Mouse (Mus musculus) kidney, embryonic 15.5 days (tissue): ENCODE measurements around the gene Clec2h. TPM values are rescaled to one million over a fixed set of nuclear protein-coding genes. Genes with fewer than 3 reads are reported as not detected.
A peak's percentile ranks its signal among the peaks of the same experiment; 100 is the strongest.
"Not testable (repeated sequence)": the region's sequence is repeated elsewhere in the genome, so short reads cannot be mapped to it uniquely, and the experiment has no call there.

Source experiments
- ATAC-seq: fragments of 200-750 bp; cut with Nextera tagmentation; replicated peaks from 2 replicates; pipeline ENCODE4 v1.8.0; 2017; ENCODE audit warnings: moderate TSS enrichment; ENCODE audit not compliant: low FRiP score
- H3K27ac ChIP-seq: fragments of 300-500 bp; sonication (generic); 2 replicates; pipeline ENCODE4 v1.5.1; 2015; ENCODE audit warnings: mild to moderate bottlenecking, inconsistent platforms
- H3K27me3 ChIP-seq: fragments of 300-500 bp; sonication (generic); 2 replicates; pipeline ENCODE4 v1.6.1; 2015; ENCODE audit warnings: inconsistent platforms
- H3K36me3 ChIP-seq: fragments of 300-500 bp; sonication (generic); 2 replicates; pipeline ENCODE4 v1.6.1; 2015; ENCODE audit warnings: inconsistent platforms
- H3K4me1 ChIP-seq: fragments of 300-500 bp; sonication (generic); 2 replicates; pipeline ENCODE4 v1.6.1; 2015; ENCODE audit warnings: inconsistent platforms
- H3K4me2 ChIP-seq: fragments of 300-500 bp; sonication (generic); 2 replicates; pipeline ENCODE4 v1.6.1; 2015; ENCODE audit warnings: moderate library complexity, mild to moderate bottlenecking, inconsistent platforms
- H3K4me3 ChIP-seq: fragments of 300-500 bp; sonication (generic); replicated peaks from 2 replicates; pipeline ENCODE4 v1.5.1; 2015; ENCODE audit warnings: mild to moderate bottlenecking, inconsistent platforms
- H3K9ac ChIP-seq: fragments of 300-500 bp; sonication (generic); 2 replicates; pipeline ENCODE4 v1.6.1; 2015; ENCODE audit warnings: mild to moderate bottlenecking, inconsistent platforms
- H3K9me3 ChIP-seq: fragments of 300-500 bp; sonication (generic); replicated peaks from 2 replicates; pipeline ENCODE4 v1.6.1; 2016; ENCODE audit warnings: inconsistent platforms
- WGBS: fragments of 180-500 bp; shearing (Covaris S2); methylation state at CpG from one replicate; pipeline ENCODE4 v1.1.7; 2015; ENCODE audit warnings: mixed read lengths; 5-methylcytosine and 5-hydroxymethylcytosine counted together
- polyA plus RNA-seq: library from polyadenylated mRNA; unstranded; fragments of >200 nt; fragmentation: Nextera tagmentation; extraction: Ambion mirVana; gene quantifications from 2 replicates; pipeline ENCODE4 v1.2.1, GENCODE M21; 2015

Clec2h gene
- polyA plus RNA-seq, result 0.37 TPM in 1 of 2 replicates, not detected in the other

- Histone ChIP-seq H3K9me3 (no peaks in the 10 kb centered on the region), H3K4me2 (no peak within 1 kb of the TSS), H3K9ac (no peak within 1 kb of the TSS), H3K27ac (no peak within 1 kb of the TSS), H3K36me3 (no peaks in the 10 kb centered on the region), H3K4me1 (no peaks in the 10 kb centered on the region), H3K27me3 (no peaks in the 10 kb centered on the region), H3K4me3 (no peak within 1 kb of the TSS)
- no peak for ATAC-seq
- WGBS, result 6% methylated on average over 1 of the region's 1 CpGs
Observed at GRCm38 (mm10) chr6:128662206-128662605, at the start of gene Clec2h. TSS of gene Clec2h (plus strand) at chr6:128662385.

- Histone ChIP-seq H3K4me3 (no peak overlapping the region), H3K4me1 (no peaks in the 10 kb centered on the region), H3K4me2 (no peak overlapping the region), H3K27ac (no peak overlapping the region), H3K9me3 (no peaks in the 10 kb centered on the region), H3K36me3 (no peaks in the 10 kb centered on the region), H3K27me3 (no peaks in the 10 kb centered on the region), H3K9ac (no peak overlapping the region)
- ATAC-seq, result no peak
- WGBS, result 51% methylated on average over 2 of the region's 2 CpGs
Observed at GRCm38 (mm10) chr6:128622733-128623132, 39.5 kb upstream of the Clec2h start.

DNA sequence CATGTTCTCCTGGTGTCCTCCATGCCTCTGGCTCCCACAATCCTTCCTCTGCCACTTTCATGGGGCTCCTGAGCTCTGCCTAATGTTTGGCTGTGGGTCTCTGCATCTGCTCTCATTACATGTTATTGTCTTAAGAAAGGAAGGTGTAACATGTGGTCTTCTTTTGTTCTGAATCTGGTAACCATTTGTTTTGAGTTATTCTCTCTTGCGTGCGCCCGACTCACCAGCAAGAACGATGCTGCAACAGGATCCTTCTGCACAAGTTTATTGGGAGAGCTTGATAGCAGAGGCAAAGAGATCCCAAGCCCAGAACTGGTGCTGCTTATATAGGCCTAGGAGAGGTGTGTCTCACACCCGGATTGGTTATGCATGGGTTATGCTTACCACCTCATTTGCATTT, 38.8 kb upstream of the Clec2h start, which contains the start of gene Klrb1a:
Gene Klrb1a (minus strand): TSS at position 101 of the 400 bp plus-strand sequence.
- not testable (repeated sequence) for H3K9ac ChIP-seq, H3K4me2 ChIP-seq, H3K27me3 ChIP-seq, H3K9me3 ChIP-seq, H3K4me3 ChIP-seq, ATAC-seq, H3K4me1 ChIP-seq, H3K27ac ChIP-seq, H3K36me3 ChIP-seq
- WGBS, result 96% methylated on average over 5 of the region's 5 CpGs

- no peak overlapping the region for H3K4me3 ChIP-seq
Observed at GRCm38 (mm10) chr6:128624425-128624824, 37.8 kb upstream of the Clec2h start.

GRCm38 (mm10) chr6:128625246-128625645, 36.9 kb upstream of the Clec2h start:
- H3K9me3 ChIP-seq, H3K27me3 ChIP-seq, H3K4me1 ChIP-seq, ATAC-seq, H3K27ac ChIP-seq, H3K9ac ChIP-seq, H3K4me2 ChIP-seq, H3K36me3 ChIP-seq, H3K4me3 ChIP-seq: not testable (repeated sequence)
- 83% methylated on average over 6 of the region's 6 CpGs for WGBS

More at GRCm38 (mm10) chr6:128624425-128624824, 37.8 kb upstream of the Clec2h start:
- Histone ChIP-seq H3K36me3 (no peaks in the 10 kb centered on the region), H3K4me1 (no peaks in the 10 kb centered on the region), H3K27me3 (no peaks in the 10 kb centered on the region), H3K9me3 (no peaks in the 10 kb centered on the region), H3K27ac (no peak overlapping the region), H3K4me2 (no peak overlapping the region), H3K9ac (no peak overlapping the region)
- WGBS, result 74% methylated on average over 4 of the region's 4 CpGs
- ATAC-seq, result no peak

GRCm38 (mm10) chr6:128629771-128630739, 32.1 kb upstream of the Clec2h start:
- not testable (repeated sequence) for H3K4me1 ChIP-seq, H3K9ac ChIP-seq
- peak; percentile 90 for ATAC-seq

DNA sequence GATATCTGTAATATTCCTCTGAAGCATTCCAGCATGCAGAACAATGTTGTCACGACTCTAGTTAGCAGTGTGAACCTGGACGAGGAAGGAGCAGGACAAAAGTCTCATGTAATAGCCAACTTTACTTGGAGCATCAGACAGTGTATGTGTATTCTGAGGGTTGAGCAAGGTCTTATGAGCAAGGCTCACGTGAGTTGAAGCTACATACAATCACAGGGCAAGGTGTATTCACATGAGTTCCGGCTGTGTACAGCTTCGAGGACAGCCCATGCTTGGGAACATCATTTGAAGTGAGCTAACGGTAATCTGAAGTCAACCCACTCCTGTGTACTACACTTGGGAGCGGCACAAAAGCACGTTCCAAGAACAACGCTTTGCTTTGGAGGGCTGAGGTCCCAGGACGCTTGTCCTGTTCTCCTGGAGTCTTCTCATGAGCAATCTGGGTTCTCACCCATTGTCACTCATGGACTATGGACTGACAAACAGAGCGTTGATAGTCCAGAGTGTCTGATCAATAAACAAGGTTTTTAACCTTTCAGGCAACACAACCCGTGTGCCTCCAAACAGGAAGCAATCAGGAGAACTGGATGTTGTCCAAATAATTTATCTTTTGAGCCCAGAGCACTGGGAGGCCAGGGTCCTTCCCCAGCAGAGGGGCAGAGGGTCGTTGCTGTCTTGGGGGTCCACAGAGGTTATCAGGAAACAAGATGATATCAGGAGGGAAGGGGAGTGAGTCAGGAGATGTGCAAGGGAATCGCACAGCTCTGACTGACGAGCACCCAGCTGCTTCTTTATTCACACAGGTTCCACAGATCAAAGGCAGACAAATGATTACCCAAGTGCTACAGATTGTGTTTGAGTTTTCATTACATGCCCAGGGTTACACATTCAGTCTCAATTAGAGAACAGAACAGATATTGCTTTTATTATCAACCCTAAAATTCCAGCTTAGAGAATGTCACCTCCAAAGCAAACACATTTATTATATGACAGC, 31.0 kb upstream of the Clec2h start:
- not testable (repeated sequence) for ATAC-seq, H3K4me1 ChIP-seq, H3K9me3 ChIP-seq, H3K27me3 ChIP-seq, H3K36me3 ChIP-seq, H3K27ac ChIP-seq, H3K4me2 ChIP-seq, H3K9ac ChIP-seq, H3K4me3 ChIP-seq
- WGBS, result 68% methylated on average over 15 of the region's 15 CpGs

More at GRCm38 (mm10) chr6:128629771-128630739, 32.1 kb upstream of the Clec2h start:
- not testable (repeated sequence) for H3K9me3 ChIP-seq, H3K4me3 ChIP-seq, H3K36me3 ChIP-seq, H3K4me2 ChIP-seq, H3K27me3 ChIP-seq, H3K27ac ChIP-seq
- 59% methylated on average over 13 of the region's 13 CpGs for WGBS

GRCm38 (mm10) chr6:128640673-128641072, 21.5 kb upstream of the Clec2h start:
- no peaks in the 10 kb centered on the region for H3K27me3 ChIP-seq
- 88% methylated on average over 1 of the region's 1 CpGs for WGBS

GRCm38 (mm10) chr6:128641116-128641716, 21.0 kb upstream of the Clec2h start:
- H3K36me3 ChIP-seq, result no peaks in the 10 kb centered on the region
- no peaks in the 10 kb centered on the region for H3K4me1 ChIP-seq
- WGBS, result 80% methylated on average over 2 of the region's 2 CpGs
- H3K9ac ChIP-seq, result no peak overlapping the region
- H3K4me2 ChIP-seq, result no peak overlapping the region
- H3K27me3 ChIP-seq, result no peaks in the 10 kb centered on the region
- no peak for ATAC-seq
- no peak overlapping the region for H3K27ac ChIP-seq
- H3K4me3 ChIP-seq, result no peak overlapping the region
- H3K9me3 ChIP-seq, result no peaks in the 10 kb centered on the region

More at GRCm38 (mm10) chr6:128640673-128641072, 21.5 kb upstream of the Clec2h start:
- Histone ChIP-seq H3K4me3 (no peak overlapping the region), H3K27ac (no peak overlapping the region), H3K9ac (no peak overlapping the region), H3K4me2 (no peak overlapping the region), H3K36me3 (no peaks in the 10 kb centered on the region), H3K9me3 (no peaks in the 10 kb centered on the region), H3K4me1 (no peaks in the 10 kb centered on the region)
- no peak for ATAC-seq

- Histone ChIP-seq H3K4me3 (no peak overlapping the region), H3K4me2 (no peak overlapping the region), H3K36me3 (no peaks in the 10 kb centered on the region), H3K27me3 (no peaks in the 10 kb centered on the region), H3K9ac (no peak overlapping the region), H3K27ac (no peak overlapping the region), H3K4me1 (no peaks in the 10 kb centered on the region), H3K9me3 (no peaks in the 10 kb centered on the region)
- 41% methylated on average over 2 of the region's 2 CpGs for WGBS
- ATAC-seq, result no peak
Observed at GRCm38 (mm10) chr6:128643999-128644398, 18.2 kb upstream of the Clec2h start.

DNA sequence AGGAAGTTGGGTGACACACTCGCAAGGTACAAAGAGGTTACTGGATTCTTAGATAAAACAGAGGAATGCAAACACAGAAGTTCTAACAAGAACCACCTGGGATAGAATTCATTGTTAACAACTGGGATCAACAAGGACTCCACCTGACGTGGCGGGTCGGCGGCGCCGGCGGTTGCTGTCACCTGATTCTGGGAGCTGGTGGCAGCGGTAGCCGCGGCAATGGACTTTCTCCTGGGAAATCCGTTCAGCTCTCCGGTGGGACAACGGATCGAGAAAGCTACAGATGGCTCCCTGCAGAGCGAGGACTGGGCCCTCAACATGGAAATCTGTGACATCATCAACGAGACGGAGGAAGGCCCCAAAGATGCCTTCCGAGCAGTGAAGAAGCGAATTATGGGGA, 17.5 kb upstream of the Clec2h start:
- H3K27me3 ChIP-seq, H3K9me3 ChIP-seq, H3K27ac ChIP-seq, H3K4me1 ChIP-seq, H3K9ac ChIP-seq, ATAC-seq, H3K4me3 ChIP-seq, H3K36me3 ChIP-seq, H3K4me2 ChIP-seq: not testable (repeated sequence)
- whole genome bisulfite sequencing, result 99% methylated on average over 20 of the region's 20 CpGs
